Mouse (Mus musculus) CH12.LX (cell line): ENCODE results near the gene Dyrk3. TPM values are rescaled to one million over a fixed set of nuclear protein-coding genes. Genes with fewer than 3 reads are reported as not detected.
A peak's percentile ranks its signal among the peaks of the same experiment; 100 is the strongest.

Source experiments
- DNase-seq: peaks from one replicate; pipeline ENCODE4 v3.0.0-alpha.2; 2013; ENCODE audit errors: extremely low read depth
- H3K27ac ChIP-seq: 2 replicates; pipeline ENCODE4 v1.5.1; 2012; ENCODE audit warnings: low read depth, mild to moderate bottlenecking, control low read depth, moderate library complexity; ENCODE audit not compliant: insufficient read depth
- H3K27me3 ChIP-seq: replicated peaks from 2 replicates; pipeline ENCODE3; 2012; ENCODE audit warnings: inconsistent platforms
- H3K36me3 ChIP-seq, 2 experiments: replicated peaks in 1 of 2; 2 replicates each; pipeline versions ENCODE3 to v1.6.1; 2012; ENCODE audit warnings: inconsistent platforms in 1 of 2, low read length in 1 of 2, mild to moderate bottlenecking in 1 of 2, mixed read lengths in 1 of 2, moderate library complexity in 1 of 2; ENCODE audit not compliant: control insufficient read depth in 1 of 2, insufficient read depth in 1 of 2
- H3K4me1 ChIP-seq, 2 experiments: 2 replicates each; pipeline ENCODE4 v1.6.1; 2012; ENCODE audit warnings: inconsistent platforms in 1 of 2, moderate library complexity in 1 of 2; ENCODE audit not compliant: insufficient read depth in 2 of 2, control insufficient read depth in 1 of 2
- H3K4me2 ChIP-seq: 2 replicates; pipeline ENCODE4 v1.6.1; 2012; ENCODE audit warnings: low read depth, mild to moderate bottlenecking, control low read depth; ENCODE audit not compliant: poor library complexity, insufficient read depth, severe bottlenecking
- H3K4me3 ChIP-seq, 3 experiments: fragments of 150-350 bp in 1 of 3; sonication (generic) in 1 of 3; replicated peaks in 1 of 3; 2 replicates each; pipeline versions ENCODE3 to v1.5.1; 2011 to 2012; ENCODE audit warnings: low read depth in 2 of 3, low read length in 2 of 3, mild to moderate bottlenecking in 2 of 3, moderate library complexity in 2 of 3, control low read depth in 1 of 3, improper control_type of control experiment in 1 of 3, inconsistent platforms in 1 of 3, mixed read lengths in 1 of 3; ENCODE audit not compliant: poor library complexity in 1 of 3
- H3K79me2 ChIP-seq: replicated peaks from 2 replicates; pipeline ENCODE4 v1.6.1; 2012; ENCODE audit warnings: mild to moderate bottlenecking, moderate library complexity; ENCODE audit not compliant: control insufficient read depth, poor library complexity, insufficient read depth, severe bottlenecking; ENCODE audit errors: extremely low read depth
- H3K9ac ChIP-seq: 2 replicates; pipeline ENCODE4 v1.6.1; 2012; ENCODE audit warnings: low read depth, mild to moderate bottlenecking, control low read depth, moderate library complexity; ENCODE audit not compliant: insufficient read depth
- H3K9me3 ChIP-seq: replicated peaks from 2 replicates; pipeline ENCODE3; 2012; ENCODE audit warnings: low read length, inconsistent platforms, mixed read lengths
- CTCF ChIP-seq, 2 experiments: IDR thresholded peaks in 1 of 2; conservative IDR thresholded peaks in 1 of 2; 2 replicates each; pipeline ENCODE4 v1.5.1; 2011 to 2012; ENCODE audit warnings: low read depth in 2 of 2, low read length in 2 of 2, improper control_type of control experiment in 1 of 2, inconsistent platforms in 1 of 2, mild to moderate bottlenecking in 1 of 2, moderate library complexity in 1 of 2
- ELF1 ChIP-seq: IDR thresholded peaks from 2 replicates; pipeline ENCODE4 v1.6.1; 2014; ENCODE audit warnings: low read depth, mild to moderate bottlenecking, inconsistent platforms, low read length, improper control_type of control experiment
- EP300 ChIP-seq: IDR thresholded peaks from 2 replicates; pipeline ENCODE4 v1.6.1; 2011; ENCODE audit warnings: low read length, improper control_type of control experiment
- ETS1 ChIP-seq: conservative IDR thresholded peaks from 2 replicates; pipeline ENCODE4 v1.6.1; 2012; ENCODE audit warnings: low read depth, mild to moderate bottlenecking, inconsistent platforms, low read length, improper control_type of control experiment, moderate library complexity
- GABPA ChIP-seq: IDR thresholded peaks from 2 replicates; pipeline ENCODE4 v1.6.1; 2012; ENCODE audit warnings: low read depth, low read length, improper control_type of control experiment, inconsistent platforms; ENCODE audit not compliant: insufficient replicate concordance
- HCFC1 ChIP-seq: IDR thresholded peaks from 2 replicates; pipeline ENCODE4 v1.6.1; 2012; ENCODE audit warnings: low read depth, mild to moderate bottlenecking, inconsistent platforms, low read length, improper control_type of control experiment
- IRF4 ChIP-seq: IDR thresholded peaks from 2 replicates; pipeline ENCODE4 v1.6.1; 2014; ENCODE audit warnings: low read depth, mild to moderate bottlenecking, inconsistent platforms, low read length, improper control_type of control experiment
- JUN ChIP-seq: IDR thresholded peaks from 2 replicates; pipeline ENCODE4 v1.6.1; 2011; ENCODE audit warnings: low read depth, mild to moderate bottlenecking, low read length, improper control_type of control experiment, moderate library complexity; ENCODE audit not compliant: insufficient read depth
- MAFK ChIP-seq: IDR thresholded peaks from 2 replicates; pipeline ENCODE4 v1.6.1; 2011; ENCODE audit warnings: low read length, improper control_type of control experiment; ENCODE audit not compliant: insufficient replicate concordance
- MAX ChIP-seq: IDR thresholded peaks from 2 replicates; pipeline ENCODE4 v1.6.1; 2011; ENCODE audit warnings: low read length, improper control_type of control experiment
- MAZ ChIP-seq: IDR thresholded peaks from 2 replicates; pipeline ENCODE4 v1.6.1; 2012; ENCODE audit warnings: low read depth, mild to moderate bottlenecking, inconsistent platforms, low read length, improper control_type of control experiment, moderate library complexity
- MXI1 ChIP-seq: IDR thresholded peaks from 2 replicates; pipeline ENCODE4 v1.6.1; 2011; ENCODE audit warnings: mild to moderate bottlenecking, low read depth, low read length, improper control_type of control experiment
- MYC ChIP-seq: IDR thresholded peaks from 2 replicates; pipeline ENCODE4 v1.6.1; 2011; ENCODE audit warnings: low read depth, mild to moderate bottlenecking, improper control_type of control experiment, low read length
- NELFE ChIP-seq: IDR thresholded peaks from 2 replicates; pipeline ENCODE4 v1.6.1; 2011; ENCODE audit warnings: low read depth, low read length, improper control_type of control experiment
- POLR2AphosphoS2 ChIP-seq: IDR thresholded peaks from 2 replicates; pipeline ENCODE4 v1.6.1; 2011; ENCODE audit warnings: low read depth, low read length, improper control_type of control experiment
- RAD21 ChIP-seq: IDR thresholded peaks from 2 replicates; pipeline ENCODE4 v1.6.1; 2011; ENCODE audit warnings: low read depth, mild to moderate bottlenecking, low read length, improper control_type of control experiment, moderate library complexity
- RCOR1 ChIP-seq: conservative IDR thresholded peaks from 2 replicates; pipeline ENCODE4 v1.6.1; 2012; ENCODE audit warnings: low read depth, mild to moderate bottlenecking, inconsistent platforms, low read length, improper control_type of control experiment
- SIN3A ChIP-seq: IDR thresholded peaks from 2 replicates; pipeline ENCODE4 v1.6.1; 2012; ENCODE audit warnings: low read length, improper control_type of control experiment, inconsistent platforms
- SMC3 ChIP-seq: IDR thresholded peaks from 2 replicates; pipeline ENCODE4 v1.6.1; 2011; ENCODE audit warnings: low read depth, low read length, improper control_type of control experiment
- UBTF ChIP-seq: IDR thresholded peaks from 2 replicates; pipeline ENCODE4 v1.6.1; 2012; ENCODE audit warnings: low read depth, mild to moderate bottlenecking, inconsistent platforms, low read length, improper control_type of control experiment, moderate library complexity
- USF1 ChIP-seq: IDR thresholded peaks from 2 replicates; pipeline ENCODE4 v1.6.1; 2014; ENCODE audit warnings: low read depth, mild to moderate bottlenecking, inconsistent platforms, low read length, improper control_type of control experiment
- USF2 ChIP-seq: conservative IDR thresholded peaks from 2 replicates; pipeline ENCODE4 v1.6.1; 2011; ENCODE audit warnings: low read depth, low read length, improper control_type of control experiment
- ZC3H11A ChIP-seq: IDR thresholded peaks from 2 replicates; pipeline ENCODE4 v1.6.1; 2012; ENCODE audit warnings: low read depth, mild to moderate bottlenecking, inconsistent platforms, low read length, improper control_type of control experiment
- ZKSCAN1 ChIP-seq: IDR thresholded peaks from 2 replicates; pipeline ENCODE4 v1.6.1; 2012; ENCODE audit warnings: low read depth, inconsistent platforms, low read length, improper control_type of control experiment, borderline replicate concordance
- ZMIZ1 ChIP-seq: IDR thresholded peaks from 2 replicates; pipeline ENCODE4 v1.6.1; 2012; ENCODE audit warnings: low read depth, mild to moderate bottlenecking, inconsistent platforms, low read length, improper control_type of control experiment
- dilution Hi-C: fragments of 300-500 bp; cut with MboI; formaldehyde crosslinking; loops from 2 replicates; pipeline ENCODE4 v1.14.3; 2020; ENCODE audit warnings: low sequenced_read_pairs; ENCODE audit not compliant: extremely low pct_unique_long_range_greater_than_20kb, extremely low pct_ligation_motif_present
- in situ Hi-C: fragments of 300-500 bp; cut with MboI; formaldehyde crosslinking; loops from 3 replicates; pipeline ENCODE4 v1.14.3; 2019; ENCODE audit warnings: low sequenced_read_pairs, low pct_ligation_motif_present, low pct_unique_long_range_greater_than_20kb, mixed read lengths
- polyA plus RNA-seq: library from polyadenylated mRNA; unstranded; fragments of >175 nt; gene quantifications from 2 replicates; pipeline ENCODE4 v1.2.1, GENCODE M21; 2012; ENCODE audit warnings: low read depth; ENCODE audit not compliant: insufficient read length
- total RNA-seq, 2 experiments: library from RNA; depleted of rRNA; stranded (reverse); fragments of 300-350 nt in 1 of 2; fragments of >200 nt in 1 of 2; gene quantifications; 2 replicates each; pipeline ENCODE4 v1.2.3; 2012 to 2014

Dyrk3 gene
- total and polyA plus RNA-seq, 3 experiments, result 6.4 to 10.1 (median 8.2) TPM

GRCm38 (mm10) chr1:131121987-131122386 is 16.2 kb downstream of the Dyrk3 start:
- Histone ChIP-seq H3K4me2 (no peak overlapping the region), H3K9ac (no peak overlapping the region), H3K79me2 (no peaks in the 10 kb centered on the region), H3K27ac (no peak overlapping the region), H3K4me3 (no peak overlapping the region), H3K4me1 (peaks cover 0 to 6% of the 10 kb centered on the region in 2 experiments; a peak in 2 of 4 replicates), H3K27me3 (no peaks in the 10 kb centered on the region), H3K36me3 (peaks cover 3 to 8% of the 10 kb centered on the region in 2 experiments), H3K9me3 (no peaks in the 10 kb centered on the region)
- DNase-seq, result no peak
- dilution Hi-C loops (no loop called here), in situ Hi-C loops (no loop called here)
- TF ChIP-seq MAX (no peak), SIN3A (no peak), HCFC1 (no peak), MYC (no peak), RAD21 (peak; percentile 42), MAFK (no peak), USF1 (no peak), ZC3H11A (no peak), ELF1 (peak; percentile 61), USF2 (no peak), NELFE (no peak), CTCF (conservative IDR thresholded peaks at IDR 0.05 in 1 of 2, IDR thresholded peaks at IDR 0.05 in 1 of 2; ENCODE audit: low read depth in 2 of 2, low read length in 2 of 2) (peak; percentile 32 to 77; a peak in 3 of 4 replicates), SMC3 (peak; percentile 48), MXI1 (no peak)

- TF ChIP-seq MAX, result no peak
- TF ChIP-seq ZC3H11A, result peak; percentile 36
- no peak for TF ChIP-seq USF2
- peak; percentile 22 to 82; a peak in 3 of 4 replicates for TF ChIP-seq CTCF (conservative IDR thresholded peaks at IDR 0.05 in 1 of 2, IDR thresholded peaks at IDR 0.05 in 1 of 2; ENCODE audit: low read depth in 2 of 2, low read length in 2 of 2)
- TF ChIP-seq RAD21, result peak; percentile 78
- TF ChIP-seq SMC3, result peak; percentile 86
- TF ChIP-seq, all 38 proteins: peak for 4
- H3K79me2 ChIP-seq, result no peaks in the 10 kb centered on the region
- in situ Hi-C loops, result no loop called here
- DNase-seq, result no peak
- H3K27me3 ChIP-seq, result no peaks in the 10 kb centered on the region
- peaks cover 0 to 3% of the 10 kb centered on the region in 2 experiments; a peak in 1 of 4 replicates for H3K4me1 ChIP-seq
- H3K9me3 ChIP-seq, result no peaks in the 10 kb centered on the region
- H3K27ac ChIP-seq, result no peak overlapping the region
- H3K4me3 ChIP-seq, result no peak overlapping the region
- no peak overlapping the region for H3K4me2 ChIP-seq
- no peak overlapping the region for H3K9ac ChIP-seq
- dilution Hi-C loops, result no loop called here
- H3K36me3 ChIP-seq, result no peaks in the 10 kb centered on the region
Measured at GRCm38 (mm10) chr1:131119026-131119425, 19.1 kb downstream of the Dyrk3 start.

GRCm38 (mm10) chr1:131118530-131118929 is 19.6 kb downstream of the Dyrk3 start:
- no peak for DNase-seq
- H3K9me3 ChIP-seq, result no peaks in the 10 kb centered on the region
- no peak overlapping the region for H3K27ac ChIP-seq
- no peaks in the 10 kb centered on the region for H3K36me3 ChIP-seq
- in situ Hi-C loops (no loop called here), dilution Hi-C loops (no loop called here)
- no peaks in the 10 kb centered on the region for H3K27me3 ChIP-seq
- H3K4me2 ChIP-seq, result no peak overlapping the region
- TF ChIP-seq ETS1, result no peak
- TF ChIP-seq MYC, result no peak
- TF ChIP-seq MAZ, result no peak
- TF ChIP-seq IRF4, result no peak
- no peak for TF ChIP-seq ZMIZ1
- TF ChIP-seq POLR2AphosphoS2, result no peak
- no peak for TF ChIP-seq SIN3A
- TF ChIP-seq UBTF, result no peak
- no peak for TF ChIP-seq ZKSCAN1
- no peak for TF ChIP-seq JUN
- TF ChIP-seq MAX, result no peak
- no peak for TF ChIP-seq RAD21
- TF ChIP-seq EP300, result no peak
- TF ChIP-seq GABPA, result no peak
- no peak for TF ChIP-seq ELF1
- TF ChIP-seq RCOR1, result no peak
- H3K4me1 ChIP-seq, result peaks cover 0 to 6% of the 10 kb centered on the region in 2 experiments; a peak in 2 of 4 replicates
- H3K79me2 ChIP-seq, result no peaks in the 10 kb centered on the region
- H3K4me3 ChIP-seq, result no peak overlapping the region
- H3K9ac ChIP-seq, result no peak overlapping the region
